Mouse (Mus musculus) liver, embryonic 11.5 days (tissue): ENCODE measurements at regions not wholly inside any gene's neighbourhood (a gene's known extent, or its start where the extent isn't known, plus 50 kb on each side); places are given as distances from the start of the nearest gene placed in this dataset.

Experiments
- ATAC-seq: fragments of 200-750 bp; cut with Nextera tagmentation; replicated peaks from 2 replicates; pipeline ENCODE4 v1.8.0; 2017; ENCODE audit warnings: moderate number of reproducible peaks, mild to moderate bottlenecking, moderate TSS enrichment, moderate library complexity; ENCODE audit not compliant: low FRiP score
- DNase-seq: peaks from one replicate; pipeline ENCODE4 v3.0.0-alpha.2; 2017; ENCODE audit warnings: low spot score
- H3K27ac ChIP-seq: fragments of 300-500 bp; sonication (generic); 2 replicates; pipeline ENCODE4 v1.5.1; 2014; ENCODE audit warnings: mild to moderate bottlenecking, low read depth, low read length, control low read depth
- H3K27me3 ChIP-seq: fragments of 300-500 bp; sonication (generic); replicated peaks from 2 replicates; pipeline ENCODE4 v1.6.1; 2014; ENCODE audit warnings: low read length, mixed read lengths; ENCODE audit not compliant: control insufficient read depth, insufficient read depth
- H3K36me3 ChIP-seq: fragments of 300-500 bp; sonication (generic); 2 replicates; pipeline ENCODE4 v1.6.1; 2014; ENCODE audit warnings: mild to moderate bottlenecking, low read length, moderate library complexity, mixed read lengths; ENCODE audit not compliant: control insufficient read depth, insufficient read depth
- H3K4me1 ChIP-seq: fragments of 300-500 bp; sonication (generic); replicated peaks from 2 replicates; pipeline ENCODE4 v1.6.1; 2014; ENCODE audit warnings: low read length, mixed read lengths; ENCODE audit not compliant: control insufficient read depth, insufficient read depth
- H3K4me2 ChIP-seq: fragments of 300-500 bp; sonication (generic); 2 replicates; pipeline ENCODE4 v1.6.1; 2014; ENCODE audit warnings: mild to moderate bottlenecking, control low read depth, moderate library complexity
- H3K4me3 ChIP-seq: fragments of 300-500 bp; sonication (generic); 2 replicates; pipeline ENCODE4 v1.5.1; 2014; ENCODE audit warnings: low read depth, low read length, control low read depth
- H3K9ac ChIP-seq: fragments of 300-500 bp; sonication (generic); 2 replicates; pipeline ENCODE4 v1.6.1; 2014; ENCODE audit warnings: low read depth, low read length, control low read depth
- H3K9me3 ChIP-seq: fragments of 300-500 bp; sonication (generic); 2 replicates; pipeline ENCODE4 v1.6.1; 2016; ENCODE audit warnings: low read length, inconsistent platforms, mixed read lengths; ENCODE audit not compliant: control insufficient read depth
- WGBS: fragments of 180-500 bp; shearing (Covaris S2); extraction: QIAGEN DNeasy Blood & Tissue Kit; methylation state at CpG from one replicate; pipeline ENCODE4 v1.1.7; 2014; 5-methylcytosine and 5-hydroxymethylcytosine counted together

DNA sequence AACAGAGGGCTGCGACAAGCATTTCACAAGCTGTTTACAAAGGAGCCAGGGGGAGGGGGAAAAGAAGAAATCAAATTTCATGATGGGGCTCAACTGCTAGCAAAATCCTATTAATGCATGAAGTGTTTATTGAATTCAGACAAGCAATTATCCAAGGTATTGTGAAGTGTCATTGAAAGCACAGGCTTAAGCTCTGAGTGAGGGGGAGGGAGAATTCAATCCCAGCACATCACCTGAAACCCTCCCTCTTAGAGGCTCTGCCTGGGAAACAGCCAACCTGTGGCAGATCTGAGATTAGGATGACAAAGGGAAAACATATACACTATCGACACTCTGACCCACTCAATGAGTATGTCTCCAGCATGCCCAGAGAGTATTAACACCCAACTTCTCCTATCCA, 396.3 kb downstream of the Dmrt2 start:
- H3K4me1 ChIP-seq = no peaks in the 10 kb centered on the region
- no peaks in the 10 kb centered on the region for H3K36me3 ChIP-seq
- H3K9ac ChIP-seq = no peak overlapping the region
- 64% methylated on average over 2 of the region's 2 CpGs for WGBS
- H3K9me3 ChIP-seq = no peaks in the 10 kb centered on the region
- ATAC-seq = no peak
- H3K27me3 ChIP-seq = no peaks in the 10 kb centered on the region
- H3K4me3 ChIP-seq = no peak overlapping the region
- no peak overlapping the region for H3K4me2 ChIP-seq
- no peak overlapping the region for H3K27ac ChIP-seq
- no peak for DNase-seq

DNA sequence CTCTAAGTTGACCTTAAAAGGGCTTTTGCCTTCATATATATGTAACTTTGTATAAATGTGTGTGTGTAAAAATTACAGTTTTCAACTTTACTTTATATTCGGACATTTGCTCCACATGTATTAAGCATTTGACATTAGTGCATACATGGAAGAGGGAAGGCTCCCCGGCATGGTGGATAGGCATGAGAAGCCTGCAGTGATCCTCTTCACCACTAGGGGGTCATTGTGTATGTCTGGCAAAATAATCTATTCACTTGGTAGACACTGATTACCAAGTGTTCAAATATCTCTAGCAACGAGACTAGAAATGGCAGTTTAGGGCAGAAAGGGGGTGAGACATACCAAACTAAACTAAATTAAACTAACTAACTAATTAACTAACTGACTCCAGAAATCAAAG, 397.7 kb downstream of the Dmrt2 start:
- H3K9ac ChIP-seq = no peak overlapping the region
- H3K4me1 ChIP-seq = no peaks in the 10 kb centered on the region
- ATAC-seq = no peak
- H3K4me2 ChIP-seq = no peak overlapping the region
- WGBS = 80% methylated on average over 3 of the region's 3 CpGs
- H3K9me3 ChIP-seq = no peaks in the 10 kb centered on the region
- H3K27ac ChIP-seq = no peak overlapping the region
- no peaks in the 10 kb centered on the region for H3K36me3 ChIP-seq
- no peaks in the 10 kb centered on the region for H3K27me3 ChIP-seq
- no peak for DNase-seq
- H3K4me3 ChIP-seq = no peak overlapping the region

DNA sequence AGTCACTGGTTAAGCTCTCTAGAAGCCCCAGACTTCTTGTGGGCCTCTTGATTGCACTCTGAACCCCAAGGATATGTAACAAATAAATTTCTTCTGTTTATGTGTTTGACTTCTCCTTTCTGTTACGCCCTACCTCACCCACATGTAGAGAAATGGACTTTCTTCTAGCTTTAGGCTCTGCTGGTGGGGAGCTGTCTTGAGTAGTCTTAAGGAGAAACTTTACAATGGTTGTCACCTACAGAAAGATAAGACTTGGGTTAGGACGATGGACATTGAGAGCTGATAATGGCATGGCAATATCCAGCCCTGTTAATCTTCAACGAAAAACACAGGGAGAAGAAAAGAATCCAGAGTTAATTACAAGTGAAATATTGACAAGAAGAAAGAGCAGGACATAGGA, 416.1 kb downstream of the Dmrt2 start:
- no peaks in the 10 kb centered on the region for H3K27me3 ChIP-seq
- H3K36me3 ChIP-seq = no peaks in the 10 kb centered on the region
- no peak overlapping the region for H3K4me3 ChIP-seq
- no peak for ATAC-seq
- H3K4me2 ChIP-seq = no peak overlapping the region
- H3K9ac ChIP-seq = no peak overlapping the region
- no peak overlapping the region for H3K27ac ChIP-seq
- no peaks in the 10 kb centered on the region for H3K4me1 ChIP-seq
- WGBS = 68% methylated on average over 3 of the region's 3 CpGs
- H3K9me3 ChIP-seq = no peaks in the 10 kb centered on the region
- no peak for DNase-seq

DNA sequence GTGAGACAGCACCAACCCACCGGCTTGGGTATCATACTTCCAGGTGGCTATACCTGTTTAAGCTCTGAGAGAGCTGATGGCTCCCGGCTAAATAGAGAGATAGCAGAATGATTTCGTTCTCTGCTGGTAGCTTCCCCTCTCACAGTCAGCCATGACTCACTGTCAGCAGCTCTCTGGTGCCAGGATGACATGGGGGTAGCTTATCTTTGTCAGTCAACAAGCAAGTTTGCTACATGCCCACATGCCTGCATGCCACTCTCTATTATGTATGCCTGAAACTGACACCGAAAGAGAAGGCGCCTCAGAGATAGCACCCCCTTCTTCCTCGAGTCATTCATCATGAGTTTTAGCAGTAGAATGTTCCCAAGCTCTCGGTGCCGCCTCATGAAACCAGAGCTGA, 419.2 kb downstream of the Dmrt2 start:
- no peak overlapping the region for H3K9ac ChIP-seq
- 69% methylated on average over 8 of the region's 8 CpGs for WGBS
- no peak overlapping the region for H3K4me2 ChIP-seq
- H3K4me1 ChIP-seq = no peaks in the 10 kb centered on the region
- no peak overlapping the region for H3K27ac ChIP-seq
- no peaks in the 10 kb centered on the region for H3K27me3 ChIP-seq
- no peaks in the 10 kb centered on the region for H3K36me3 ChIP-seq
- no peak for ATAC-seq
- no peaks in the 10 kb centered on the region for H3K9me3 ChIP-seq
- no peak for DNase-seq
- no peak overlapping the region for H3K4me3 ChIP-seq

DNA sequence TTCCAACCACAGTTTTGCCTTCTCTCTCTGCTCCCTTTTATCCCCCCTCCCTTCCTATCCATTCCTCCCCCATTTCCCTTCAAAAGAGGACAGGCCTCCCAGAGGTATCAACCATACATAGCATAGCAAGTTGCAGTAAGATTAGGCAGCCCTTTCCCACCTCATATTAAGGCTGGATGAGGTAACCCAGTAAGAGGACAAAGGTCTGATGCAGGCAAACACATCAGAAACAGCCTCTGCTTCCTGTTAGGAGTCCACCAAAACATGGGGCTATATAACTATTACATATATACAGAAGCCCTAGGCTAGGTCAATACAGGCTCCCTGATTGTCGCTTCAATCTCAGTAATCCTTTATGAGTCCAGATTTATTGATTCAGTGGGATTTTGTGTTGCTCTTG, 421.6 kb downstream of the Dmrt2 start:
- Histone ChIP-seq H3K4me1 (no peaks in the 10 kb centered on the region), H3K9me3 (no peaks in the 10 kb centered on the region), H3K9ac (no peak overlapping the region), H3K36me3 (no peaks in the 10 kb centered on the region), H3K4me2 (no peak overlapping the region), H3K27ac (no peak overlapping the region), H3K4me3 (no peak overlapping the region), H3K27me3 (no peaks in the 10 kb centered on the region)
- DNase-seq = no peak
- WGBS = 78% methylated on average over 1 of the region's 1 CpGs
- ATAC-seq = no peak

DNA sequence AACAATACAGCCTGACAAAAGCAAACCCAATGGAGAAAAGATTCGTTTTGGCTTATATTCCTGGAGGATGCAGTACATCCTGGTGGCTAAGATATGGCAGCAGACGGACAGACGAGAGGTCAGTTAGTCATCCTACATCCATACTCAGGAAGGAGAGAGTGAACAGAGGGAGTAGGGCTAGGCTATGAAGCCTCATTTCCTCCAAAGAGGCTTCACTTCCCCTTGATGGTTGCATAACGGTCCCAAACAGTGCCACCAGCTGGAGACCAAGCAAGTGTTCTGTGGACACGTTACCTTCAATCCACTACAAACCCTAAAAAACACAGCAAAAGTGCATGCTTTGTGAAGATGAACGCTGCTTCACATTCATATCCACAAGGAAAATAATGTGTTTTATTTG, 442.1 kb downstream of the Dmrt2 start:
- 69% methylated on average over 6 of the region's 6 CpGs for WGBS
- Histone ChIP-seq H3K9ac (no peak overlapping the region), H3K9me3 (no peaks in the 10 kb centered on the region), H3K27ac (no peak overlapping the region), H3K4me1 (no peaks in the 10 kb centered on the region), H3K4me2 (no peak overlapping the region), H3K36me3 (no peaks in the 10 kb centered on the region), H3K4me3 (no peak overlapping the region), H3K27me3 (no peaks in the 10 kb centered on the region)
- ATAC-seq (no peak), DNase-seq (no peak)

DNA sequence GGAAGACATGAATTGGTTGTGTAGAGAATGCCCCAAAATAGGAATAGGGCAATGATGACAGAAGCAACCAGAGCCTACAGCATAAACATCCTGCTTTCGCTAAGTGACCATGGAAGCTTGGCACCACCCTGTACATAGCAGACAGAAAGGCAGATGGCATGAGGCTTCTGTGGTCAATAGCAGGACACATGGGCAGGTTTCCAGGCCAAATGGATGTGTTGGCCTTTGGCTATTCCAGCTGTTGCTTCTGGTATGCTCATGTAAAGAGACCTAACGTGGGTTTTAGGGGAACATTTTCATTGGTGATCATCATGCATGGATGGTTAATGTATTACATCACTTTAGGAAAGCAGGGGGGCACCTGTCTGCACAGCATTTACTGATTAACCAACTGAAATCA, 456.2 kb downstream of the Dmrt2 start:
- H3K27me3 ChIP-seq = no peaks in the 10 kb centered on the region
- H3K4me1 ChIP-seq = no peaks in the 10 kb centered on the region
- no peak overlapping the region for H3K4me3 ChIP-seq
- H3K9ac ChIP-seq = no peak overlapping the region
- 65% methylated on average over 2 of the region's 2 CpGs for WGBS
- DNase-seq = no peak
- no peak overlapping the region for H3K27ac ChIP-seq
- H3K36me3 ChIP-seq = no peaks in the 10 kb centered on the region
- no peak overlapping the region for H3K4me2 ChIP-seq
- no peak for ATAC-seq
- H3K9me3 ChIP-seq = no peaks in the 10 kb centered on the region

DNA sequence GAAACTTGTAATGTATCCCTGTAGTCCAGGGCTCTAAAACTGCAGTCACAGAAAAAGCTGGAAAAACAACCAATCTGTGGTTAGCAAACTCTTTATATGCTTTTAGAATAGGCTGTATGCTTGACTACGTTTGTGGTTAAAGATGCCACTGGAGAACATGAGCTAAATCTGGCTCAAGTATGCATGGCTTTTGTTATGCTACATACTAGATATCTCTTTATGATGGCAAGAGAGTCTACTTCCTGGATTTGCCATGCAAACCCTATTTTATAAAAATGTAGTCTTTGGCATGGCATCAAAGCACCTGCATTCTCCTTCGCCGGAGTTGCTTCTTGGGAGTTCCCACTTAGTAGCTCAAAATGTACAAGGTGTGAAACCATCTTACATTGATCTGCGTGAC, 462.2 kb downstream of the Dmrt2 start:
- no peak overlapping the region for H3K27ac ChIP-seq
- ATAC-seq = no peak
- 86% methylated on average over 4 of the region's 4 CpGs for WGBS

DNA sequence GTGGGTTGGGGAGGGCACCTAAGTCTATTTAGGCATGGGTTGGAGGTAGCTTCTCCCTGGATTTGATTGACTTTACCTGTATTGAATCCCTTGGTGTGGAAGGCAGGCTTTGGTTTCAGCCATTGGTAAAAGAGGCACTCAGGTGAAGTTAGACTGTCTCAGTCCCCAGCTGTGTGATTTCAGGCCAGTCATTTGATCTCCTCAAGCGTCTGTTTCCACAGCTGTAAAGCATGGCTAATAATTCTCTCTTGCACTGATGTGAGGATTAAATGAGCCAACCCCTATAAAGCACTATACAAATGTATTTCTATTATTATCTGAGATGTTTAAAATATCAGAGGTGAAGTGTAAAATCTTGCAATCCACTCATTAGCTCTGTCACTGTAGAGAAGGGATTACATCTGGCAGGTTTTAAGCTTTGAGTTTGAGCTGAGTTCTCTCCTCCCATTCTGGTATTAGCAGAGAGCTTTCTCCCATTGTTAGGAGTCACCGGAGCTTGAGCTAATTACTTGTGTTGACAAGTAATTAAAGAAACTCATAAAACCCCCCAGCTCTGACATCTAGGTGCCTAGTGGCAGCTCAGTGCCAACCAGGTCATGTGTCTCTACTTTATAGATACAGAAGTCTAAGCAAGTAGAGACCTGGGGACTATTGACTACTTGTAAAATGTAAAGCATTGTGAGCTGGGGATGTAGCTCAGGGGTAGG, 463.3 kb downstream of the Dmrt2 start:
- Histone ChIP-seq H3K4me1 (no peaks in the 10 kb centered on the region), H3K4me3 (no peak overlapping the region), H3K9ac (no peak overlapping the region), H3K9me3 (no peaks in the 10 kb centered on the region), H3K27me3 (no peaks in the 10 kb centered on the region), H3K27ac (no peak overlapping the region), H3K36me3 (no peaks in the 10 kb centered on the region), H3K4me2 (no peak overlapping the region)
- no peak for ATAC-seq
- DNase-seq = no peak
- WGBS = 57% methylated on average over 2 of the region's 2 CpGs

More for the DNA sequence above, 462.2 kb downstream of the Dmrt2 start:
- no peaks in the 10 kb centered on the region for H3K27me3 ChIP-seq
- no peak overlapping the region for H3K4me3 ChIP-seq
- H3K9ac ChIP-seq = no peak overlapping the region
- no peak overlapping the region for H3K4me2 ChIP-seq
- H3K4me1 ChIP-seq = no peaks in the 10 kb centered on the region
- no peak for DNase-seq
- no peaks in the 10 kb centered on the region for H3K9me3 ChIP-seq
- H3K36me3 ChIP-seq = no peaks in the 10 kb centered on the region
